Mouse (Mus musculus) embryonic facial prominence, embryonic 13.5 days (tissue): ENCODE data around the gene Dmgdh. TPM values are rescaled to one million over a fixed set of nuclear protein-coding genes. Genes with fewer than 3 reads are reported as not detected.
A peak's percentile ranks its signal among the peaks of the same experiment; 100 is the strongest.

Experiments used
- ATAC-seq: fragments of 200-750 bp; cut with Nextera tagmentation; 2 replicates; pipeline ENCODE4 v1.8.0; 2017; ENCODE audit warnings: low read depth; ENCODE audit not compliant: insufficient number of reproducible peaks, insufficient read depth, low FRiP score, low TSS enrichment
- H3K27ac ChIP-seq: fragments of 300-500 bp; sonication (generic); 2 replicates; pipeline ENCODE4 v1.5.1; 2015; ENCODE audit warnings: moderate library complexity, mild to moderate bottlenecking, inconsistent platforms
- H3K27me3 ChIP-seq: fragments of 300-500 bp; sonication (generic); 2 replicates; pipeline ENCODE4 v1.6.1; 2015; ENCODE audit warnings: mild to moderate bottlenecking, inconsistent platforms
- H3K36me3 ChIP-seq: fragments of 300-500 bp; sonication (generic); 2 replicates; pipeline ENCODE4 v1.6.1; 2015; ENCODE audit warnings: mild to moderate bottlenecking, inconsistent platforms
- H3K4me1 ChIP-seq: fragments of 300-500 bp; sonication (generic); 2 replicates; pipeline ENCODE4 v1.6.1; 2015; ENCODE audit warnings: inconsistent platforms
- H3K4me2 ChIP-seq: fragments of 300-500 bp; sonication (generic); 2 replicates; pipeline ENCODE4 v1.6.1; 2015; ENCODE audit warnings: moderate library complexity, mild to moderate bottlenecking, inconsistent platforms
- H3K4me3 ChIP-seq: fragments of 300-500 bp; sonication (generic); 2 replicates; pipeline ENCODE4 v1.5.1; 2015; ENCODE audit warnings: mild to moderate bottlenecking, inconsistent platforms
- H3K9ac ChIP-seq: fragments of 300-500 bp; sonication (generic); 2 replicates; pipeline ENCODE4 v1.6.1; 2015; ENCODE audit warnings: mild to moderate bottlenecking, inconsistent platforms
- H3K9me3 ChIP-seq: fragments of 300-500 bp; sonication (generic); 2 replicates; pipeline ENCODE4 v1.6.1; 2016; ENCODE audit warnings: inconsistent platforms
- WGBS: fragments of 180-500 bp; shearing (Covaris S2); methylation state at CpG from one replicate; pipeline ENCODE4 v1.1.7; 2015; ENCODE audit warnings: mixed read lengths; 5-methylcytosine and 5-hydroxymethylcytosine counted together
- polyA plus RNA-seq: library from polyadenylated mRNA; unstranded; fragments of >200 nt; fragmentation: Nextera tagmentation; extraction: Ambion mirVana; gene quantifications from 2 replicates; pipeline ENCODE4 v1.2.1, GENCODE M21; 2015

Dmgdh gene
- polyA plus RNA-seq, result 0.07 and 0.26 TPM in 2 replicates

DNA sequence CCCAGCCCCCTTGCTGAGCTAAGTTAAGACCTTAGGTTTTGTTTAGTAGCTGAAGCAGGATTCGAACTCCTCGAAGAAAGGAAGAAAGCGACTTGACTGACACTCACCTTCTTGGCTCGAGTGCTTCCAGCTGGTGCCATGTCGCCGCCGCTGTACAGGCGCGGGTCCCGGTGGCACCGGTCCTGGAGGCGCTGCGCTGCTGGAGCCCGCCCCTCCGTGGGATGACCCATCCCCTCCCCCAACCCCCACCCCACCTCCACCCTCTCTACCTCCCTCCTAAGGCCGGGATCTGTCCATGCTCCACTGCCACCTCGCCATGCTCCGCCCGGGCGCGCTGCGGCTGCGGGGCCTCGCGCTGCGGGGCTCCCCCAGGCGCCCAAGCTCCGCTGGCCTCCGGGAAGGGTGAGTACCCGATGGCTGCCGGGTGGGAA, at the start of gene Dmgdh, which contains the start of gene Bhmt2:
Gene Dmgdh, plus strand, starts transcription at position 303 of the 431 bp plus-strand sequence.
Gene Bhmt2, minus strand, starts transcription at position 172 of the 431 bp plus-strand sequence.
- peak within 1 kb of the TSS; percentile 32 for H3K4me3 ChIP-seq
- peak within 1 kb of the TSS; percentile 51 for H3K4me2 ChIP-seq
- H3K27ac ChIP-seq, result no peak within 1 kb of the TSS
- no peak for ATAC-seq
- 0 out of 2 replicates have a peak, but pooled peaks cover 6% of the 10 kb centered on the region for H3K4me1 ChIP-seq
- H3K9me3 ChIP-seq, result no peaks in the 10 kb centered on the region
- H3K27me3 ChIP-seq, result peaks cover 17% of the 10 kb centered on the region
- WGBS, result 7% methylated on average over 31 of the region's 31 CpGs
- H3K36me3 ChIP-seq, result no peaks in the 10 kb centered on the region
- H3K9ac ChIP-seq, result no peak within 1 kb of the TSS

GRCm38 (mm10) chr13:93628861-93629260, 45.4 kb upstream of the Dmgdh start:
- H3K27ac ChIP-seq, result no peak overlapping the region
- H3K4me2 ChIP-seq, result no peak overlapping the region
- no peaks in the 10 kb centered on the region for H3K27me3 ChIP-seq
- 24% methylated on average over 6 of the region's 6 CpGs for WGBS
- H3K9me3 ChIP-seq, result no peaks in the 10 kb centered on the region
- peaks cover 13% of the 10 kb centered on the region; the same call in 1 of the 2 replicates for H3K4me1 ChIP-seq
- H3K36me3 ChIP-seq, result no peaks in the 10 kb centered on the region
- no peak overlapping the region for H3K4me3 ChIP-seq
- no peak for ATAC-seq
- H3K9ac ChIP-seq, result no peak overlapping the region

- H3K27ac ChIP-seq, result no peak overlapping the region
- H3K4me3 ChIP-seq, result no peak overlapping the region
- H3K27me3 ChIP-seq, result no peaks in the 10 kb centered on the region
- no peak overlapping the region for H3K4me2 ChIP-seq
- no peak overlapping the region for H3K9ac ChIP-seq
- no peaks in the 10 kb centered on the region for H3K9me3 ChIP-seq
- H3K36me3 ChIP-seq, result no peaks in the 10 kb centered on the region
- peaks cover 13% of the 10 kb centered on the region; the same call in 1 of the 2 replicates for H3K4me1 ChIP-seq
- whole genome bisulfite sequencing, result 83% methylated on average over 10 of the region's 10 CpGs
- no peak for ATAC-seq
Observed at GRCm38 (mm10) chr13:93630941-93631705, 43.1 kb upstream of the Dmgdh start.

GRCm38 (mm10) chr13:93632927-93633326, 41.3 kb upstream of the Dmgdh start:
- Histone ChIP-seq H3K4me2 (no peak overlapping the region), H3K27ac (no peak overlapping the region), H3K36me3 (no peaks in the 10 kb centered on the region), H3K9ac (no peak overlapping the region), H3K4me3 (no peak overlapping the region), H3K4me1 (peaks cover 13% of the 10 kb centered on the region; the same call in 1 of the 2 replicates), H3K27me3 (no peaks in the 10 kb centered on the region), H3K9me3 (no peaks in the 10 kb centered on the region)
- ATAC-seq, result no peak
- WGBS, result 82% methylated on average over 5 of the region's 5 CpGs

- Histone ChIP-seq H3K27me3 (no peaks in the 10 kb centered on the region), H3K4me1 (no peaks in the 10 kb centered on the region), H3K36me3 (no peaks in the 10 kb centered on the region), H3K9me3 (no peaks in the 10 kb centered on the region), H3K4me2 (no peak overlapping the region), H3K4me3 (no peak overlapping the region), H3K9ac (no peak overlapping the region), H3K27ac (no peak overlapping the region)
- WGBS, result 80% methylated on average over 1 of the region's 1 CpGs
- no peak for ATAC-seq
Observed at GRCm38 (mm10) chr13:93636561-93636960, 37.7 kb upstream of the Dmgdh start.

- Histone ChIP-seq H3K9me3 (no peaks in the 10 kb centered on the region), H3K4me2 (no peak within 1 kb of the TSS), H3K36me3 (no peaks in the 10 kb centered on the region), H3K27ac (no peak within 1 kb of the TSS), H3K27me3 (no peaks in the 10 kb centered on the region), H3K4me3 (no peak within 1 kb of the TSS), H3K9ac (no peak within 1 kb of the TSS), H3K4me1 (no peaks in the 10 kb centered on the region)
- WGBS, result 65% methylated on average over 19 of the region's 19 CpGs
- no peak for ATAC-seq
Observed at GRCm38 (mm10) chr13:93637282-93638245, 36.7 kb upstream of the Dmgdh start, which contains the start of gene Bhmt. TSS of gene Bhmt (minus strand) at chr13:93637961.

DNA sequence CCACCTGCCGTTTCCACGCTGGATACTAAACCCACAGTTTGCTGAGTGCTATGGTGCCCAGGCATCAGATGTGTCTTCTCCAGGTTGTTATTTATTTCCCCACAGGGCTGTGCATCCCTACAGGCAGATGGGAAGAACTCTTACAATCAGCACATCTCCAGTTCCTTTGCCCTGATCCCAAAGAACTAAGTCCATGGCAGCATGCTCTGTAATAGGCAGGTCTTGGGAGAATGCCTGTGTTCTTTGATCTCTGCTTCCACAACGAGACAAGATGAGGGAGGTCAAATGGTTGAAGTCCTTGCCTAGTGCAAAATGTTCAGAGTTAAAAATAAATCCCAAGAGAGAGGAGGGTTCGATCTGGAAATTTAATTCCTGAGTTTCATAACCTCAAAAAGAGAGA, 34.6 kb upstream of the Dmgdh start:
- H3K4me3 ChIP-seq, result no peak overlapping the region
- H3K9ac ChIP-seq, result no peak overlapping the region
- no peak overlapping the region for H3K27ac ChIP-seq
- no peaks in the 10 kb centered on the region for H3K36me3 ChIP-seq
- no peaks in the 10 kb centered on the region for H3K4me1 ChIP-seq
- WGBS, result 61% methylated on average over 4 of the region's 4 CpGs
- no peaks in the 10 kb centered on the region for H3K9me3 ChIP-seq
- no peaks in the 10 kb centered on the region for H3K27me3 ChIP-seq
- no peak overlapping the region for H3K4me2 ChIP-seq
- ATAC-seq, result no peak

GRCm38 (mm10) chr13:93648387-93649130, 25.7 kb upstream of the Dmgdh start:
- H3K4me3 ChIP-seq, result no peak overlapping the region
- no peaks in the 10 kb centered on the region for H3K27me3 ChIP-seq
- H3K9ac ChIP-seq, result no peak overlapping the region
- H3K4me2 ChIP-seq, result no peak overlapping the region
- no peak overlapping the region for H3K27ac ChIP-seq
- no peaks in the 10 kb centered on the region for H3K9me3 ChIP-seq
- H3K36me3 ChIP-seq, result no peaks in the 10 kb centered on the region
- H3K4me1 ChIP-seq, result no peaks in the 10 kb centered on the region
- 81% methylated on average over 7 of the region's 7 CpGs for WGBS
- no peak for ATAC-seq

- Histone ChIP-seq H3K4me3 (no peak overlapping the region), H3K36me3 (no peaks in the 10 kb centered on the region), H3K27me3 (no peaks in the 10 kb centered on the region), H3K4me2 (no peak overlapping the region), H3K4me1 (no peaks in the 10 kb centered on the region), H3K27ac (no peak overlapping the region), H3K9me3 (no peaks in the 10 kb centered on the region), H3K9ac (no peak overlapping the region)
- no peak for ATAC-seq
- 92% methylated on average over 6 of the region's 6 CpGs for WGBS
Observed at GRCm38 (mm10) chr13:93653382-93653781, 20.9 kb upstream of the Dmgdh start.

- WGBS, result 79% methylated on average over 5 of the region's 5 CpGs
- no peak for ATAC-seq
Observed at GRCm38 (mm10) chr13:93657941-93658340, 16.3 kb upstream of the Dmgdh start.

GRCm38 (mm10) chr13:93667586-93667985, 6.6 kb upstream of the Dmgdh start:
- no peak overlapping the region for H3K4me3 ChIP-seq
- 84% methylated on average over 4 of the region's 4 CpGs for WGBS
- no peaks in the 10 kb centered on the region for H3K9me3 ChIP-seq
- H3K4me2 ChIP-seq, result no peak overlapping the region
- H3K4me1 ChIP-seq, result no peaks in the 10 kb centered on the region
- H3K27me3 ChIP-seq, result no peaks in the 10 kb centered on the region
- H3K36me3 ChIP-seq, result no peaks in the 10 kb centered on the region
- H3K27ac ChIP-seq, result no peak overlapping the region
- ATAC-seq, result no peak
- H3K9ac ChIP-seq, result no peak overlapping the region

More at GRCm38 (mm10) chr13:93657941-93658340, 16.3 kb upstream of the Dmgdh start:
- Histone ChIP-seq H3K27ac (no peak overlapping the region), H3K4me1 (no peaks in the 10 kb centered on the region), H3K27me3 (no peaks in the 10 kb centered on the region), H3K36me3 (no peaks in the 10 kb centered on the region), H3K4me2 (no peak overlapping the region), H3K4me3 (no peak overlapping the region), H3K9me3 (no peaks in the 10 kb centered on the region), H3K9ac (no peak overlapping the region)
